Mouse (Mus musculus): Measurements from ENCODE around the gene Cldn16. TPM values are rescaled to one million over a fixed set of nuclear protein-coding genes. Genes with fewer than 3 reads are reported as not detected.

Gene Cldn16
- polyA plus RNA-seq (2012; ENCODE audit: insufficient read depth, insufficient read length, low replicate concordance, missing spikeins), result not detected in 2 replicates

DNA sequence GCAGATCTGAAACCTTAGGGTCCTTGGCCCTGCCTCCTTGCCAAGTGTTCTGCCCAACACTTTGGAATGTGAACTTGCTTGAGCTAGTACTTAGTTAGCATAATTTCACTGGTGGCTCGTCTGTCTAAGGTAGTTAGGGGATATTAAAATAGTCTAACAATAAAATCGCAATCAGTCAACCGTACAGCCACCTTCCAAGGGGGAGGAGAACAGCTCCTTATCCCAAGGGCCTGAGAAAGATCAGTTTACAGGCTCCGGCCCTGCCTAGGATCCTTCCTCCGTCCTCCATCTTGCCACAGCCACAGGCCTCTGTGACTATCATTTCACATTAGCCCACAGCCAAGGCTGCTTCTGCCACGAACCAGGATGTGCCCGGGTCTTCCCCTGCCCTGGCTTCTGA lies at the start of gene Cldn16:
TSS of gene Cldn16 (plus strand) at position 301 of the 400 bp plus-strand sequence.
- Histone ChIP-seq H3K27ac (ENCODE audit: insufficient read depth, low read depth, low read length) (no peak within 1 kb of the TSS), H3K4me3 (ENCODE audit: insufficient read depth, low read depth, low read length) (no peak within 1 kb of the TSS), H3K4me1 (ENCODE audit: control insufficient read depth, insufficient read depth, low read length) (no peaks in the 10 kb centered on the region)
- TF ChIP-seq CTCF (IDR thresholded peaks at IDR 0.05; ENCODE audit: insufficient read depth, low read depth, low read length) (no peak), POLR2A (IDR thresholded peaks at IDR 0.05; ENCODE audit: insufficient read depth, low read depth, low read length) (no peak)
- WGBS, result 84% methylated on average over 7 of the region's 7 CpGs

DNA sequence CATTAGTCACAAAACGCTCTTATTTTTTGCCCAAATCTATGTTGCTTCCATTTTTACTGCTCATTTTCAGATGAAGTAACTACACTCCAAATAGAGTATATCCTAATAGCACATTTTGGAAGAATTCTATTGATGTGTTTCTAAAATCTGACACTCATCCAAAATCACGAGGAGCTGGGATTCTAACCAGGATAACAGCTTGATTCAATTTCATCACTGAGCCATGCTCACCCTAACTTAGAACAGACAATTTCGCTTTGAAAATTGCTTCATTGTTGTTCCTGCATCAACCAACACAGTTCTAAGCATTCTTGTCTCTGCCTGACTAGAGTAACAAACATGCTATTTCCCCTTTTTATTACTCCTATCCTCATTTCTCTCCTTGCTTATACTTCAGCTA lies 44.3 kb upstream of the Cldn16 start:
- 78% methylated on average over 3 of the region's 3 CpGs for WGBS
- TF ChIP-seq CTCF (IDR thresholded peaks at IDR 0.05; ENCODE audit: insufficient read depth, low read depth, low read length) (no peak), POLR2A (IDR thresholded peaks at IDR 0.05; ENCODE audit: insufficient read depth, low read depth, low read length) (no peak)
- H3K4me3 ChIP-seq (ENCODE audit: insufficient read depth, low read depth, low read length), result no peak overlapping the region

DNA sequence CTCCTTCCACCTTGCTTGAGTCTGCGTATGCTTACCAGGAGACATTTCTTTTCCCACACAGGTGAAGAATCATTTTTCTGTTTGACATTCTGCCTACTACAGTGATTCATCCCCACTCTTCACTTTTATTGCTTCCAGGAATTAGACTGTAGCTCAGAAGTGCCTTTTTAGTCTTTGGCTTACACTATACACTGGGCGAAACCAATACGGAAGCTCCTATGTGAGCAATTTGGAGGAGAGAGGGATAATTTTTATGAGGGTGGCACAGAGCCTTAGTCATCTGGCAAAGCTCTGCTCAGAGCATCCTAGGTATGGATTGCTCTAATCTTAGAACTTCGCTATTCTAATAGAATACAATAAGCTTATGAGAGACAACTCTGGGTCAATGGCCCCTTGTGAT lies 40.9 kb upstream of the Cldn16 start:
- WGBS, result 92% methylated on average over 4 of the region's 4 CpGs
- H3K27ac ChIP-seq (ENCODE audit: insufficient read depth, low read depth, low read length), result no peak overlapping the region
- no peaks in the 10 kb centered on the region for H3K4me1 ChIP-seq (ENCODE audit: control insufficient read depth, insufficient read depth, low read length)
- H3K4me3 ChIP-seq (ENCODE audit: insufficient read depth, low read depth, low read length), result no peak overlapping the region
- TF ChIP-seq CTCF (IDR thresholded peaks at IDR 0.05; ENCODE audit: insufficient read depth, low read depth, low read length), result no peak
- no peak for TF ChIP-seq POLR2A (IDR thresholded peaks at IDR 0.05; ENCODE audit: insufficient read depth, low read depth, low read length)

More for the DNA sequence above, 44.3 kb upstream of the Cldn16 start:
- no peaks in the 10 kb centered on the region for H3K4me1 ChIP-seq (ENCODE audit: control insufficient read depth, insufficient read depth, low read length)
- H3K27ac ChIP-seq (ENCODE audit: insufficient read depth, low read depth, low read length), result no peak overlapping the region

DNA sequence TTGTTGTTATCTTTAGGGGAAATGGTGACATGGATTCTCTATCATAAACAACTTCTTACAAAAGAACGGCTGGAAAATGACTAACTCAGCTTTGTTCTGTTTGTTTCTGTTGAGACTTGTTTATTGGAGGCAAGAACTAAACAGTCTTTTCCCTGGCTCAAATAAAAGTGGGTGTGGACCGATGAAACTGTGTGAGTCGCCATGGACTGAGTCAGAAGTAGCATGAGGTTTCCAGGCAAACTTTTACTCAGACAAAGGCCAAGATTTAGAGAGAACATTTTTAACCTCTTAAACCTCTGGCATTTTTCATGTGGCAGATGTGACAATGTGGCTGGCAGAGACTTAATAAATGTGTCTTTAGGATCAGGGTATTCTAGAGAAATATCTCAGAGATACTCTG lies 32.7 kb upstream of the Cldn16 start:
- TF ChIP-seq CTCF (IDR thresholded peaks at IDR 0.05; ENCODE audit: insufficient read depth, low read depth, low read length) (no peak), POLR2A (IDR thresholded peaks at IDR 0.05; ENCODE audit: insufficient read depth, low read depth, low read length) (no peak)
- WGBS, result 58% methylated on average over 3 of the region's 3 CpGs
- H3K4me1 ChIP-seq (ENCODE audit: control insufficient read depth, insufficient read depth, low read length), result no peaks in the 10 kb centered on the region
- no peak overlapping the region for H3K4me3 ChIP-seq (ENCODE audit: insufficient read depth, low read depth, low read length)
- no peak overlapping the region for H3K27ac ChIP-seq (ENCODE audit: insufficient read depth, low read depth, low read length)

DNA sequence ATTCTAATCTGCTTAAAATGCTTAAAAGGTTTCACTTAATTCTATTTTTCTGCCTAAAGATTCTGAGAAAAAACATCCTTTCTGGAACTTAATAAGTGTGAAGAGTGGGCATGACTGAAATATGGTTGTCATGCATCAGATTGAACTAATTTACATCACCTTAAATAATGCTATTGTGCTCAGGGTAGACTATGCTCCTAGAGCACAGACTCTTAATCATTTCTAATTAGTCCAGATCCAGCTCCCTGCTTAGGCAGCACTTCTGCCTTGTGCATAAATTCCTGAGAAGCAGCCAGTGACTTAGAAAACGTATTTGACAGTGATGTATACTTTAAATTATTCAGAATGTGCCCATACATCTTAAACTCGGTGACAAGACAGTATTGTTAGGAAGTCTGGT lies 29.4 kb upstream of the Cldn16 start:
- Histone ChIP-seq H3K27ac (ENCODE audit: insufficient read depth, low read depth, low read length) (no peak overlapping the region), H3K4me1 (ENCODE audit: control insufficient read depth, insufficient read depth, low read length) (no peaks in the 10 kb centered on the region), H3K4me3 (ENCODE audit: insufficient read depth, low read depth, low read length) (no peak overlapping the region)
- 28% methylated on average over 2 of the region's 2 CpGs for WGBS
- TF ChIP-seq POLR2A (IDR thresholded peaks at IDR 0.05; ENCODE audit: insufficient read depth, low read depth, low read length) (no peak), CTCF (IDR thresholded peaks at IDR 0.05; ENCODE audit: insufficient read depth, low read depth, low read length) (no peak)

DNA sequence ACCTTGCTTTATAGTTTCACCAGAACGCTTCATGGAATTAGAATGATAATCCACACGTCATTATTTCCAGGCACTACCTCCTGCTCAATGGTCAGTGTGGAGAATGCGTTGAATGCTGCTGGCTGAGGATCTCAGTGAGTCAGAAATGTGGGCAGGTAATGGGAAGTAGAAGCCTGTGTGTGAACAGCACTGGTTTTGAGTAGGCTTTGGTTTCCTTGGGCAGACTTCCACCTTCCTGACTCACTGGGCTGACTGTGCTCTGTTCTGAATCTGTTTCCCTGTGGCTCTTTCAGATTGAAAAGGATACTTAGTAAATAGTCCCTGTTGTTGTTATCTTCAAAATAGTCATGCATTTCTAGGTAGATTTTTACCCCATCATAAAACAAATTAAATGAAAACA lies 22.9 kb upstream of the Cldn16 start:
- Histone ChIP-seq H3K4me1 (ENCODE audit: control insufficient read depth, insufficient read depth, low read length) (no peaks in the 10 kb centered on the region), H3K4me3 (ENCODE audit: insufficient read depth, low read depth, low read length) (no peak overlapping the region), H3K27ac (ENCODE audit: insufficient read depth, low read depth, low read length) (no peak overlapping the region)
- TF ChIP-seq CTCF (IDR thresholded peaks at IDR 0.05; ENCODE audit: insufficient read depth, low read depth, low read length), result no peak
- no peak for TF ChIP-seq POLR2A (IDR thresholded peaks at IDR 0.05; ENCODE audit: insufficient read depth, low read depth, low read length)
- WGBS, result 88% methylated on average over 3 of the region's 3 CpGs

DNA sequence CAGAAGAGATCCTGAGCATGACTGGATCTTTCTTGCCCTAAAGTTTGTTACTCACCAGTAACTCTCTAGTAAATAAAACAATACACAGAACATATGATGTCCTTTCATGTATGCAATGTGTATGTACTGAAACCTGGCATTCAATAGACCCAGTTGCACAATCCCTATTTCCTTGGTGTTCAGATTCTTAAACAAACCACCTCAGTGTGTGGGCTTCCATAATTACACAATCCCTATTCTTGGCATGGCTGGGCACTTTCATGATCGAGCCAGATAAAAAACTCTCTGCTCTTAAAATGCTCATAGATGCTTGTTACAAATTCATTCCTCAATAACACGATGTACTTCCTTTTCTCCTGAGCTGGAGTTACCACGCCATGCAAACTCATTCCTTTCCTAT lies 21.8 kb upstream of the Cldn16 start:
- TF ChIP-seq POLR2A (IDR thresholded peaks at IDR 0.05; ENCODE audit: insufficient read depth, low read depth, low read length) (no peak), CTCF (IDR thresholded peaks at IDR 0.05; ENCODE audit: insufficient read depth, low read depth, low read length) (no peak)
- WGBS, result 69% methylated on average over 3 of the region's 3 CpGs
- Histone ChIP-seq H3K4me1 (ENCODE audit: control insufficient read depth, insufficient read depth, low read length) (no peaks in the 10 kb centered on the region), H3K4me3 (ENCODE audit: insufficient read depth, low read depth, low read length) (no peak overlapping the region), H3K27ac (ENCODE audit: insufficient read depth, low read depth, low read length) (no peak overlapping the region)

DNA sequence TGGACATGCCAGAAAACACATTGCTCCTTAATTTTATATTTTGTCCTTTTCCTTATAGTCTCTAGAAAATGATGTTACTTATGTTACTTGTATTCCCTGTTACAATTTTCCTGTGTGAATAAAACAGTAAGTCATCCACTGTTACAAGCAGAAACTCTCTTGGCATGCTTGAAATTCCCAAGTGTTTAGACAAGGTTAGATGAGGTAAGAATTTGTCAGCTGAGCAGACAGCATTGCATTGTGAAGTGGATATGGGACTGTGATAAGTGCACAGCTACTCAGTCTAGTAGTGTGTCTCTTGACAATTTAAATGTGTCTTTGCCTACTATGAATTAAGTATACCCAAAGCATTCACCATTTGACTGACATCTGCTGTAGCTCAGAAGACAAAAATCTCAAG lies 18.1 kb upstream of the Cldn16 start:
- Histone ChIP-seq H3K4me3 (ENCODE audit: insufficient read depth, low read depth, low read length) (no peak overlapping the region), H3K27ac (ENCODE audit: insufficient read depth, low read depth, low read length) (no peak overlapping the region), H3K4me1 (ENCODE audit: control insufficient read depth, insufficient read depth, low read length) (no peaks in the 10 kb centered on the region)
- TF ChIP-seq POLR2A (IDR thresholded peaks at IDR 0.05; ENCODE audit: insufficient read depth, low read depth, low read length) (no peak), CTCF (IDR thresholded peaks at IDR 0.05; ENCODE audit: insufficient read depth, low read depth, low read length) (no peak)

GRCm38 (mm10) chr16:26447594-26447993 lies 15.3 kb upstream of the Cldn16 start:
- H3K4me1 ChIP-seq (ENCODE audit: control insufficient read depth, insufficient read depth, low read length), result no peaks in the 10 kb centered on the region
- TF ChIP-seq POLR2A (IDR thresholded peaks at IDR 0.05; ENCODE audit: insufficient read depth, low read depth, low read length) (no peak), CTCF (IDR thresholded peaks at IDR 0.05; ENCODE audit: insufficient read depth, low read depth, low read length) (no peak)
- 49% methylated on average over 2 of the region's 2 CpGs for WGBS
- H3K27ac ChIP-seq (ENCODE audit: insufficient read depth, low read depth, low read length), result no peak overlapping the region
- no peak overlapping the region for H3K4me3 ChIP-seq (ENCODE audit: insufficient read depth, low read depth, low read length)

GRCm38 (mm10) chr16:26454163-26454562 lies 8.8 kb upstream of the Cldn16 start:
- H3K4me3 ChIP-seq (ENCODE audit: insufficient read depth, low read depth, low read length), result no peak overlapping the region
- no peaks in the 10 kb centered on the region for H3K4me1 ChIP-seq (ENCODE audit: control insufficient read depth, insufficient read depth, low read length)
- H3K27ac ChIP-seq (ENCODE audit: insufficient read depth, low read depth, low read length), result no peak overlapping the region
- TF ChIP-seq POLR2A (IDR thresholded peaks at IDR 0.05; ENCODE audit: insufficient read depth, low read depth, low read length) (no peak), CTCF (IDR thresholded peaks at IDR 0.05; ENCODE audit: insufficient read depth, low read depth, low read length) (no peak)
- 62% methylated on average over 3 of the region's 3 CpGs for WGBS

Data from olfactory bulb, adult 2 months (tissue).